Mouse (Mus musculus) adrenal gland, postnatal 25 days (tissue): ENCODE measurements at regions not wholly inside any gene's neighbourhood (a gene's known extent, or its start where the extent isn't known, plus 50 kb on each side); places are given as distances from the start of the nearest gene placed in this dataset.
A peak's percentile ranks its signal among the peaks of the same experiment; 100 is the strongest.

Experiments
- DNase-seq: peaks from one replicate; pipeline ENCODE4 v3.0.0; 2021; ENCODE audit warnings: mixed read lengths

DNA sequence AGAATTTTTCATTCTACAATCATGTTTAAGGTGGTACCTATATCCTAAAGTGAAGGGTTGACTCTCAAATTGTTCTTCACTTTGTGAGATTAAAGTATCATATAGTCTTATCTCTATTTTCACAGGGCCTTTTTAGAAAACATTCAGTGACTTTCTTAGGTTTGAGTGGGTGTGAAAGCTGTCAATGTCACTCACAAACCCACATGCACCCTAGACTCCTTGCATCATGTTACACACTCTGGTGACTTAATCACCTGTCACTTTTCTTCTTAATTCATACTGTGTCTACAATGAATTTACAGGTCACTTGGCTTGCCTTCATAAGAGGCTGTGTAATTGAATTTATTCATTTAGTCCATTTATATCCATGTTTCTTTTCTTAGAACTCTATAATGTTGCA, 1026.8 kb upstream of the Alcam start:
- no peak for DNase-seq

DNA sequence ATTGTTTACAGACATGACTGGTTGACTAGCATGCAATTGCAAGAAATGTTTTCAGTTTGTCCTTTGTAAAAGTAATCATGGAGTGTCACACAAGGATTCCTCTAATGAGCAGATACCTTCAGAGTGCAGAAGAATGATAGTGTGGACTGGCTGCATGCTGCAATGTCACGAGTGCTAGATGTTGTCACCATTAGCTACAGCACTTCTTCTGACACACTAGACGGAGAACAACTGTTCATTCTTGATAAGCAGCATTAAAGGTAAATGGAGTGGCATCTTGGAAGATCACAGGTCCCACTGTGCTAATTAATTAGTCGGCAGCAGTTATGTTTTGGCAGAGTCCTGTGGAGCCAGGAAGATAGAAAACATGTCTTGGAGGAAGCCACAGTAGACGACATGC, 985.6 kb upstream of the Alcam start:
- DNase-seq = no peak

DNA sequence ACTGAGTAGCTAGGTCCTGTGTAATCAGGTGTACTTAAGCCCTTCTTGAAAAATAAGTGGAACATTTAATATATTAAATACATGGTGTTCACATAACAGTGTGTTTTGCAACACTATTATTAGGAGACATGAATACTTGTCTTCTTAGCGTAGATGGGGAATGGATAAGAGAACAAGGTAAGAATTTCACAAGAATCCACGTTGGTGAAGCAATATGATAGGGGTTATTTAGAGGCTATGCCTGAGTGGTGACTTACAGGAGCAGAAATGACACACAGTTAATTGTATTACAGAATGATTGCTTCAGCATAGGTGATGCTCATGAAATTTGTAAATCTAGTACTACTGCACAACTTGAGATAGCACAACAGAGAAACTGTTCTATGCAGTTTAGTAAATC, 964.5 kb upstream of the Alcam start:
- DNase-seq = no peak

DNA sequence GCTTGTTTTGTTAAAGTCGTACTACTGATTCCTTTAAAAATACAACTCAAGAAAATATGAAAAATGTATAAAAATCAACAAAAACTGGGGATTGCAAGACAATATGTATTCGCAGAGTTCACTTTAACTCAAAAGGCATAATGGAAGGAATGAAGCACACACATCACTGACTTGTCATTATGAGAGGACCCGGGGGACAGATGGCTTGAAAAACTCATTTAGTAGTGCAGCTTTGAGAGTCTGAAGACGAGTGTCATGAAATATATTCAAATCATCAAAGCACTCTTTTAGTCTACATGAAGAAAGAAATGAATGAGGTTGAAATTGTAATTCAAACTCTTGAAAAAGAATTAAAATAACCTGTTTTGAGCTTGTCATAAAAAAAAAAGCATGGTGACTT, 931.3 kb upstream of the Alcam start:
- DNase-seq = no peak

DNA sequence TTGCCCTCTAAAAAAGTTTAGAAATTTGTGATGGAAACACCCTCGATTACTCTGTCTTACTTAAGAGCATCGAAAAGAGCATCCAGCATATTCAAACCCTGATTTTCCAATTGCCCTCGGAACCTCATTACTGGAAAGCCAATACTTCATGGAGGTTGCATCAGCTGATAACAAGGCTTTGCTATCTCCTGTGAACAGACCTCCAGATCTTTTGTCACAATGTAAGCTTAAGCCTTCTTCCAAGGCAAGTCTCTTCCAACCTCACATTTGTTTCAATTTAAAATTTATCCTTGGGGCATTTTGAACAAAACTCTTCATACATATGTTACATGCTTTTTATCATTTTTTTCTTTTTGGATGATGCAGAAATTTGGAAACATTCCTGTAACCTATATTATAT, 888.3 kb upstream of the Alcam start:
- no peak for DNase-seq

DNA sequence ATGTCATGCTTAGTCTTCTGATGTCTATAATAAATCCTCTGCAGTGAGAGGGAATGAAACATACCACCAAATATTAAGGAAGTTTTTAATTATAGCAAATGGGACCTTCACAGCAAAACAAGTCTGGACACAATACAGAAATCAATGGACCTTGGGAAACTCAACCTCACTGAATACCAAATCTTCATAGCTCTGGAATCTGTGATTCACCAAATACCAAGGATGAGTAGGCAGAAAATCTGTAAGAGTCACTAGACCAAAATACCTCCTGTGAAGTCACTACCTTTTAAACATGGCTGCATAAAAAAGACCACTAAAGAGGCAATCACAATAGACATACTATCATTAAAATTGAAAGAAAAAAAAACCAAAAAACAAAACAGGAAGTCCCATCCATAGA, 872.5 kb upstream of the Alcam start:
- no peak for DNase-seq

DNA sequence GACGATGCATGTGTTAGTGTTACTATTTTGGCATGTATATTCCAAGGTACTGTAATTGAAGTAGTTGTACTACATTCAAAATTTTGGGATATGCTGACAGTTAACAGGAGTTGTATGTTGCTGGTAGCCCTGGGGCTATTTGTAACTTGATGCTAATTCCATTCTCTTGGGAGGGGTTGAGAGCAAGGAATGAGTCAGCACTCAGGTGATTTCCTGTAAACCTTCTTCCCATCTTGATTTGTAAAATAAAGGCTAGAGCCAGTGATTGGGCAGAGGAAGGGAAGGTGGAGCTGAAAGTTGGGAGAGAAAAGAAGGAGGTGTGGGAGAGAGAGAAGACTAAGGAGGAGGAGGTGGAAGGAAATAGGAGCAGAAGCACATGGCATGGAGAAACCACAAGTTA, 838.2 kb upstream of the Alcam start:
- no peak for DNase-seq

DNA sequence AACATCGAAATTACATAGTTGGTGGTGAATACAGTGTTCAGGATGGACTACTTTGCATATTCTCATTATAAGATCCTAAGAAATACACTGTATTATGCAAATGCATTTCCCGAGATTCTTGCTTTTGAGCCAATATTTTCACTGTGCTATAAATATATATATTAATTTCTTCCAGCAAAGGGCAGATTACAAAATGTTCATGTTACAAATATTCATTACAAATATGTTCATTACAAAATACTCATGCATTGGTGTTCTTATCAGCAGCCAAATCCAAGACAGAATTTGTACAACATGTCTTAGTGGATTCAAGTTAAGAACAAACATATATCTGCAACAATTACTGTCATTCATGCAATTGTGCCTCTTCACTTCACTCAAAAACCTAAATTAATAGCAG, 828.1 kb upstream of the Alcam start:
- DNase-seq = no peak

DNA sequence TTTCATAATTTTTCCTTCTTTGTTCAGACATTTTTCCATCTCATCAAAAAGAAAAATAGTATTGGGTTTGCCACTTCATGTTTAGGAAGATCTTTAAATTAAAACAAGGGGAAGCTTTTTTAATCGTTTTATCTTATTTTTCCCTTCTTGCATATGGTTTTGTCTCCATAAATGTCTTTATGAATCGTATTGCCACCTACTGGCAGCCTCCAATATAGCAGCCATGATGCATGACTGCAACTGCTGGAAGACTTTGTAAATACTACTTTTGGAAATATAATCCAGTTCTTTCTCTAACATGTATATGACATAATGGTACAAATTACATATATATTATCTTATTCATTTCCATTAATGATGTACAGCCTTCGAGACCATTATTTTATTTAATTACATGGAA, 812.2 kb upstream of the Alcam start:
- peak; percentile 42 for DNase-seq

DNA sequence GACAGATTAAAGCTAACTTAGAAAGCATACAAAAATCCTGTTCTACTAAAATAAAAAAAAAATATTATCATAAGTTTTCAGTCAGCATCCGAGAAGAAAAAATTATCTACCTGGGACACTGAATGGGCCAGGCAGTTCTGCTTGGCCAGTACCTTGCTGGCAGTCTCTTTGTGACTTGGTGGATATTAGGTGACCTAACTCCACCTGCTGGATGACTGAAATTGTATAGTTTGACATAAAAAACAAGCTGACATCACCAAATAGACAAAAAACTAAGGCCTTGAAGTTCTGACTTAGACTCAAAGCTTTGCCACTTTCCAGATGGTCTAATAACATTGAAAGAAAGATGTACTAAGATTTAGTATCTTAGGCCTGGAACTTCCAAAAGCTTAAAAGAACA, 791.5 kb upstream of the Alcam start:
- DNase-seq = no peak

DNA sequence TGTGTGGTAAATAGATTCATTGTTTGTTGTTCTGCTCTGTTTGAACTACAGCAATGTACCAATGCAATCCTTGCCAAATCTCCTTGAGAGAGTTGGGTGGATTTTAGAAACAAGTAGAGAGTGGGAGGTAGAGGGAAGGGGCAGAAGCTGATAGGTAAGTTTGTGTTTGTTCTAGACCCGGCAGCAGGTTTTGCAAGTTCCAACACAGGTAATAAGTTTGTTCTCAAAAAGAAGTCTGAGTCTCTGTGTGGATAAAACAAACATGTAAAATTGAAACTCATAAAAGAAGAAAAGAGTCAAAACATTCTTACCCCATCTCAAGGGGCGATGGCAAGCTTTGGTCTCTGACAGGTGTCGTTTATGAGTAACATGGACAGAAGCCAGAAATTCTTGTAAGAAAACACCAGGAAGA, 788.3 kb upstream of the Alcam start:
- DNase-seq = no peak

DNA sequence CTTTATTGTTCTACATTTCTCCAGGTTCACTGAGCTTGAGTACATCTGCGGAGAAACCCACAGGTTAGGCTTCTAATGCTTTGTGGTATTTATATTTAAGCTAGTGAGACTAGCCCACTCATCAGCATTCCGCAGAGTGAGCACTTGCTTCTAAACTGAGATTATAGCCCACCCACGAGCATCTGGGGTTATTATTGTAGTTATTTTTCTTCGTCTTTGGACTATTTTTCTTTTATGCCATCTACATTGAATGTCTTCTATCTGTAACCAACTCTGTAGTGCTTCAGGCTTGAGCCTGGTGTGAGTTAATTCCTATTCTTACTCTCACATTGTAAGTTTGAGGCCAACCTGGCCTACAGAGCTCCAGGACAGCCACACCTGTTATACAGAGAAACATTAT, 765.0 kb upstream of the Alcam start:
- DNase-seq = no peak

DNA sequence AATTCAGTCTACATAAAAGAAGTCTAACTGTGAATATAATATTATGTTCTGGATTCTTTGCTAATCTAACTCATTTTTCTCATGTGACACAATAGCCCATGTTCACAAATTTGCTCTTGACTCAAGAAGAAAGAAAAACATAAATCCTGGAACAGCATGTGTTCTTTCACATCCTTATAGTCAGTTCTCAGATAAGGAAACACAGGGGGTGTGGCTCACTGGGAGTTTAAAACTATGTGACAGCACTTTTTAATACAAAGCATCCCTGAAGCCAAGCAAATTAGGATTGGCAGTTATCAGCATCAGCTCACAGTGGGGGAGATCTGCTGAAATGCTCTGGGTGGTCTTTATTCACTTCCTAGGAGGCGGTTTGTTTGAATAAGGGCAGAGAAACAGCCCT, 747.6 kb upstream of the Alcam start:
- no peak for DNase-seq

DNA sequence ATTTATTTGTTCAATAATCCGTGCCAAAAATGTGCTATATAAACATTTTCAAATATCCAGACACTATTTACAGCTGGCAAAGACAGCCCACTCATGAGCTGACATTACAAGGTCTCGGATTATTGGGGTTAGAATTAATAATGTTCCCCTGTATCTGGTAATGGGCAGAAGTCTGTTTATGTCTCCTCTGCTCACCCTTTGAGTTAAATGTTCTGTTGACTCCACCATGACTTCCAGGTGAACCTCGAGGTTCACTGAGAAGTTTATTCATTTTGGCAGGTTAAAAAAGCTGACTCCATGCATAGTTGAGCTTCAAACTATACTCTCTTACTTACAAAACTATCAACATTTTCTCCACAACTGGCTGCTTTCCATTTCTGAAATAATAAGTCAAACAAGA, 732.6 kb upstream of the Alcam start:
- no peak for DNase-seq

DNA sequence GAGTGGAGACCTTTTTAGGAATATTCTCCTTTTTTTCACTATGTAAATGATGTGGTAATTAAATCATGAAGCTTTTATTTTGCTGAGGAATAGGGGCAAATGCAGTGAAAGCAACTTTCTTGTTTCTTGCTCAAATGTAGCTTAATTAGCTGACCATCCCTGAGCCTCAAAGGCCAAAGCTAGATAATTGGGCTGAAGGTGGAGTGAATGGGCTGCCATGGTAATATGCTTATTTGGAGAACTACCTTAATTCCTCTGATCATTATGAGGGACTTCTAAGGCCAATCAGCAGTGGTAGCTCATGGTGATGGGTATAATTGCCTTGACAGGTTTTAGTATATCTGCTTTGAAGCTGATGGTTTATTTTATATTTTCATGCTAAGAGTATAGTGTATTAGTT, 702.5 kb upstream of the Alcam start:
- no peak for DNase-seq

DNA sequence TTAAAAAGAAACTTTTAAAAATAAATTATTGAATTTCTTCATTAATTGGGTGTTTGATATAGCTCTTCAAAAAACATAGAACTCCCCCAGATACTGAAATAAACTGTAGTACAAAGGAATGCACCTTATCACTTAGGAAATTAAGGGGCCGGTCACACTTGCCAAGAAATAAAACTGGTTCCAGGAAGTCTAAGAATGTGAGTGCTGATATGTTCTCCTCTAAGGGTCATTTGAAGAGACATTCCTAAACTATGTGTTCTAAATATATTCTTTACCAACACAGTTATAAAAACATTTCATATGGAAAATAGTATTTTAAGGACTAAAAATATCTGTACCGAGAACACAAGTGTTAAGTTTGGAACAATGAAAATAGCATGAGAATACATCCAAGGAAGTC, 676.8 kb upstream of the Alcam start:
- no peak for DNase-seq

DNA sequence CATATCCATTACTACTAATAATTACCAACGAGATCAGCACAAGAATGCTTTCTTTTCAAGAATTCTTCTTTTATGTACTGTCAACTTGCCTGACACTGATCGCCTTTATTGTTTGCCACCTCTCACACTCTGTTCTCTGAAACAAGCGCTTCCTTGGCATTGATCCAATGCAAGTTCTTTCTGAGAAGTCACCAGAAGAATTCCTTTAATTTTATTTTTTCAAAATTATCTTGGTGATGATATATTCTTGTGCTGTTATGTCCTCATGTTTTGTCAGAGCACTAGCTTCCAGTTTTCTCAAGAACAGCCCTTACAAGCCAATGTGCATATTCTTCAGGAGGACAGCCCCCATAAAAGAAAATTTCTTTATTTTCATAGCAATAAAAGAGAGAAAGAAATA, 654.9 kb upstream of the Alcam start:
- DNase-seq = no peak

DNA sequence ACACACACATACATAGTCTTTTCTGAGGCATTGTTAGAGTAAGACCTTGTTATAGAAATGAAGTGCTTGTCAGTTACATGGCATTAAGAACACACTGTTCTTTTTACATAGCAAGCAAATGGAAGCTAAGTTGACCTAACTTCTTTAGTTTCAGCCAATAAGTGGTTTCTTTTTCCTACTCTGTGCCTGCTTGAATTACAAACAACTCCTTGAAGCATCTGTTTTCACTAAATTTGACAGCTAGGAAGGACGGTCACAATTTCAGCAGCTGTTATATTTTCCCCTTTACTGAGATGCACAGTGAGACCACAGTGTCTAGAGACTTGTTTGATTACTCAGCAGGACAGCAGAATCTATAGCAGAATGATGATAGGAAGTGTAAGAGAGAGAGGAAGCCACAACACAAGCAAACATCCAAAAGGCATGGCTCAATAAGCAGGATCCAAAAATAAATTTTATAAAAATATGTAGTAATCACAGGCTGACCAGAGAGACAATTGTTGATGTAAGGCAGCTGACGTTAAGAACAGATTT, 641.6 kb upstream of the Alcam start:
- no peak for DNase-seq

DNA sequence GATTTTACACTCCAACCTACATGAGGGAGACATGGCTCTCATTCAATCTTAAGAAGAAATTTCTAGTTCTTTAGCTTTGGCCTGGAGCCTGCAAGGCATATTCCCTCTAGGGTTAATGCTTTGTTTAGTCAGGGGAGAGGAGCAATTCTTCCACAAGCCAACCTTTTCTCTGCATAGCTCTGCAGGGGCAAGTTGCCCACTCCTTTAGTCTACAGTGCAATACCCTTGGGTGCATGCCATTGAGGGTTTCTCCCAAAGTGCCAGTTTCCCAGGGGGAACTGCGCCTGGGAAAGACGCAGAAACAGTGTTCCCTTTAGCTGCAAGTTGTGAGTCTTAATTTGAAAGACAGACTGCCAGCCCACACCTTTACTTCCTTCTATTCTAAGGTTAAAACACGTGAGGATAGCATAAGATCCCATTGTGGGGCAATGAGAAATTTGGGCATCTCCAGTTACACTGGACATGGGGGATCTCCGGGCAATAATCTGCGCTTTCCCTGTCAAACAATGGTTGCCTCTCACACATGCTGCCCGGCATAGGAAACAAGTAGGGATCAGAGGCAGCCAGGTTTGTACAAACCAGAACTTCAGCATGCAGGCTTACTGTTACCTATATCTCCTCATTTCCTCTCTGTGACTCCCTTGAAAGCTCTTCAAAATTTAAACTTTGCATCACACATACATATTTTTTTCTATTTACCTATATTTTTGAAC, 620.1 kb upstream of the Alcam start:
- peak; percentile 1 for DNase-seq

DNA sequence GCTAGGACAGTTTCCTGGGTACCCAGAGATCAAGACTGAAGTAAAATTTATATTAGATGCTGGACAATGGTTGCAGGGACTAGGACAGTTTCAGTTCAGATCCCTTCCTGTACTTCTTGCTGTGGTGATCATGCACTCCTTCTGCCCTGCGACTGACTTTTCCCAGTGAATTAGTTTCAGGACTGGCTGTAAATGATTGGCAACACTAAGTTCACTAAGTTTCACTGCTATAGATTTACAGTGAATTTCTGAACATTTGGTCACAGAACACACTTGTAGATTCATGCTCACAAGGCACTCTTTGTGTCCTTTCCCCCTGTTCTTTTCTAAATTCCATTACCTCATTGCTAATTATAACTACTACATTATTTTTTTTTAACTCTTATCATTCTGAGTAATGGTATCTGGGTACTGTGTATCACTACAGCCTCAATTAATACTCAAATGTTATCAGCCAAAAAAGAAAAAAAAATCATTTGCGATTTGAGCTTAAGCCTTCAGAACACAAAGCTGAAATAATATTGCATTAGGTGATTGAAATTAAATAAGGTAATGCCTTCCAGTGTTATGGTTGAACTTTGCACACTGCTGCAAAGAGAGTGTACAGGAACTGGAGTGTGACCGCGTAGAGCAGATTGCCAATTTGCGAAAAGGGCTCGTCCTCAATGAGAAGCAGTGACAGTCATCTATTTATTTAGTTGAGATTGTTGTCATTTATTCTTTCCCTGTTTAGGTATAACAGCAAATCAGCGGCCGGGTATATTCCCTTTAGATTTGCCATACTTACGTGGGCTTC, 618.2 kb upstream of the Alcam start:
- DNase-seq = no peak

DNA sequence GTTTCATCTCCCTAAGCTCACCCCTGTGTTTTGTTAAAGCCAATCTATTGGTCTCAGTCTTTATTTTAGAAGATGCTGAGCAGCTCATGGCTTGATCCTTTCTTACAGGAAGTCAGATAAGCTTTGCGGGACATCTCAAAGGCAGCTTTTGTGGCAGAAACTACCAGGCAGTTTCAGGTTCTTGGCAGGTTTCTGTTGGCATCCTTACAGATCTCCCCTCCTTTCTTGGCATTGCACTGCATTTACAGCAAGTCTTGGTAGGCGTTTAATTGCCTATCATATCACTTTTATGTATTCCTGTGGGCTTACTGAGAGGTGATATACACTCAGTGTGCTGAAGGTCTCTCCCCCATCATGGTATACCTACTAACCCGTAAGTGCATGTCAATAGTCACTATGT, 610.3 kb upstream of the Alcam start:
- no peak for DNase-seq

DNA sequence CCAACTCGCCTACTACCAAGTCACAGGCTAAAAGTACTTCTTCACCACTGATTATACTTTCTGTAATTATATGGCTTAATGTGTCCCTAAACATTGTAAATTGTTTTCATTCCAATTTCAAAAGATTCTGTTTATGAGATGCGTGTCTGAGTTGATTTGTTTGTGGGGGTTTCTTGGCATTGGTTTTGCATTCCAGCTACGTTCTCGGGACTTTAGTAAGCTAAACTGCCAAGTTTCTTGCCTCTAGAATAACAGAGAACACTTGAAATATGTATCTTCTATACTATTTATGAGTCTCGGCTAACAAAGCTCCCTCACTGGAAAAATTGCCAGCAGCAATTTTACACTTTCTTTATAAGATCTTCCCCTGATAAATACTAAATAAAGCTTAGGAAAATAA, 609.2 kb upstream of the Alcam start:
- DNase-seq = no peak

DNA sequence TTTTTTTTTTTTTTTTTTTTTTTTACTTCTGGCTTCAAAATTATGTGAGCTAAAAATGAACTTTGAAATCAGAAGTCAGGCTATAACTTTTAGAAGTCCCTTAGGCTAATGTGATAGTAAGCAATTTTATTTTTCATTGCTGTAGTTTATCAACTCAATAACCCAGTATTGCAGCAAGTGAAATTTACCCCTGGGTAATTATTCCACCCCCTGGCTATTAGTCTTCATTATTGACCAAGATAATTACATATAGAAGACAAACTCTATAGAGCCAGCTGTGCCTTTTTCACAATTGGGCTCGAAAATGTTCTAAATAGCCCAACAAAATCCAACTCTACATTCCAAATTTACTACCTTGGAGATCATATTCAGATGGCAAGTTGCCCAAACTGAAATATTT, 572.2 kb upstream of the Alcam start:
- DNase-seq = no peak

DNA sequence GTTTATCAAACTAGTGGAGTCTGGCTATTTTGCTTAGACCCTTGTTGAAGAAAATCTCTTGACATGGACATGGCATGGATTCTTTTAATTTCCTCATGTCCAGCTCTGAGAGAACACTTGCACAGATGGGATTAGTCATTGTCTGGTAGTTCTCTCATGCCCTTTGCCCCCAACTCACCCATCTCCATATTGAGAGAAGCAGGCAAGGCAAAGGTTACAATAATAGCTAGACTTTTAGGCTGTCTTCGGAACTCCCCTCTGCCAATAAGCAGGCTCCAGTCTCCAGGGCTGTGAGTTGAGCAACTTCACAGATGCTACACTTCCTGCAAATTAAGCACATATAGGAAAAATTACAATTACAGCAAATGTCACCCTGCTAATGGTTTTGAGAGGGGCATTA, 558.0 kb upstream of the Alcam start:
- no peak for DNase-seq
